Mouse (Mus musculus) midbrain, embryonic 15.5 days (tissue): ENCODE measurements at regions not wholly inside any gene's neighbourhood (a gene's known extent, or its start where the extent isn't known, plus 50 kb on each side); places are given as distances from the start of the nearest gene placed in this dataset.

Experiments
- ATAC-seq: fragments of 200-750 bp; cut with Nextera tagmentation; replicated peaks from 2 replicates; pipeline ENCODE4 v1.8.0; 2017; ENCODE audit warnings: moderate TSS enrichment
- H3K27ac ChIP-seq: fragments of 300-500 bp; sonication (generic); 2 replicates; pipeline ENCODE4 v1.5.1; 2015; ENCODE audit warnings: mild to moderate bottlenecking, inconsistent platforms
- H3K27me3 ChIP-seq: fragments of 300-500 bp; sonication (generic); replicated peaks from 2 replicates; pipeline ENCODE4 v1.6.1; 2015; ENCODE audit warnings: inconsistent platforms
- H3K36me3 ChIP-seq: fragments of 300-500 bp; sonication (generic); replicated peaks from 2 replicates; pipeline ENCODE4 v1.6.1; 2015; ENCODE audit warnings: inconsistent platforms
- H3K4me1 ChIP-seq: fragments of 300-500 bp; sonication (generic); 2 replicates; pipeline ENCODE4 v1.6.1; 2015; ENCODE audit warnings: inconsistent platforms
- H3K4me2 ChIP-seq: fragments of 300-500 bp; sonication (generic); 2 replicates; pipeline ENCODE4 v1.6.1; 2015; ENCODE audit warnings: inconsistent platforms, mild to moderate bottlenecking, moderate library complexity
- H3K4me3 ChIP-seq: fragments of 300-500 bp; sonication (generic); 2 replicates; pipeline ENCODE4 v1.5.1; 2015; ENCODE audit warnings: mild to moderate bottlenecking, inconsistent platforms
- H3K9ac ChIP-seq: fragments of 300-500 bp; sonication (generic); 2 replicates; pipeline ENCODE4 v1.6.1; 2015; ENCODE audit warnings: mild to moderate bottlenecking, inconsistent platforms
- H3K9me3 ChIP-seq: fragments of 300-500 bp; sonication (generic); 2 replicates; pipeline ENCODE4 v1.6.1; 2016; ENCODE audit warnings: inconsistent platforms
- WGBS: fragments of 180-500 bp; shearing (Covaris S2); methylation state at CpG from one replicate; pipeline ENCODE4 v1.1.7; 2015; ENCODE audit warnings: mixed read lengths; 5-methylcytosine and 5-hydroxymethylcytosine counted together

GRCm38 (mm10) chr10:106058050-106058449, 216.9 kb upstream of the Mettl25 start:
- Histone ChIP-seq H3K27ac (no peak overlapping the region), H3K4me2 (no peak overlapping the region), H3K9me3 (no peaks in the 10 kb centered on the region), H3K9ac (no peak overlapping the region), H3K27me3 (no peaks in the 10 kb centered on the region), H3K4me1 (no peaks in the 10 kb centered on the region), H3K4me3 (no peak overlapping the region), H3K36me3 (no peaks in the 10 kb centered on the region)
- ATAC-seq: no peak
- 86% methylated on average over 5 of the region's 5 CpGs for WGBS

DNA sequence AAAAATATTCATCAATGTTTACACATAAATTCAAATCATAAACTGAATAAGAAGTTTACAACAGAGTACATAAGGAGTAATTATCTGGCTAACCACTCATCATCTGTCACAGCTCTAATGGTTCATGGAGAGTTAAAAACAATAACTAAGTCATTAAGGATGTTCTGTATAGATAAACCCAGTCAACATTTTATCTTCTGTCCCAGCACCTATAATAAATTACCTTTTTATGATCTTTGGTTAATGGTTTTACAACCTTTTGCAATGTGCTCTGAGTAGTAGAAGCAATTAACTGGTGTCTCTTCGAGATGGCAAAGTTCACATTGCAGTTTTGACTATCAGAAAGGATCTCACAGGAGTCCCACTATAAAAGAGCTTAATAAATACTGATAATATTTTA, 197.3 kb upstream of the Mettl25 start:
- no peaks in the 10 kb centered on the region for H3K4me1 ChIP-seq
- no peak overlapping the region for H3K27ac ChIP-seq
- H3K9me3 ChIP-seq: no peaks in the 10 kb centered on the region
- no peak overlapping the region for H3K9ac ChIP-seq
- H3K4me2 ChIP-seq: no peak overlapping the region
- WGBS: 84% methylated on average over 1 of the region's 1 CpGs
- no peaks in the 10 kb centered on the region for H3K27me3 ChIP-seq
- no peak for ATAC-seq
- no peak overlapping the region for H3K4me3 ChIP-seq
- no peaks in the 10 kb centered on the region for H3K36me3 ChIP-seq

- 92% methylated on average over 2 of the region's 2 CpGs for WGBS
- H3K4me2 ChIP-seq: no peak overlapping the region
- no peaks in the 10 kb centered on the region for H3K9me3 ChIP-seq
- no peaks in the 10 kb centered on the region for H3K36me3 ChIP-seq
- H3K4me3 ChIP-seq: no peak overlapping the region
- no peaks in the 10 kb centered on the region for H3K27me3 ChIP-seq
- ATAC-seq: no peak
- H3K27ac ChIP-seq: no peak overlapping the region
- no peaks in the 10 kb centered on the region for H3K4me1 ChIP-seq
- H3K9ac ChIP-seq: no peak overlapping the region
Observed at GRCm38 (mm10) chr10:106038033-106038432, 196.9 kb upstream of the Mettl25 start.

DNA sequence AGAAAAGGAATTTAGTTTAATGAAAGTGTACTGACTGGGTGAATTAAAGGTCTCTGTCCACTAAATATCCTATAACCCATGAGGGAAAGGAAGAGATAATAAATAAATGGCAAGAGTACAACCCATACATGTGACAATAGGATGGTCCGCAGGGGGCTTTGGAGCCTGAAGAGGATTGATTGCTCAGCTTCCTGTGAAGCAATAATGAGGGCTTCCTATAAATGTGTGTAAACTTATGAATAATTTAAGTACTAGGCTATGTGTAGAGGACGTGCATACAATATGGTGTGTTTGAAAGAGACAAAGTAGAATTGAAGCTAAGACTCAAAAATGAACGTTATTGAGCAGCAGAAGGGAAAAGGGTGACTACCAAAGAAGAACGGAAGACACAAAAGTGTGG, 192.2 kb upstream of the Mettl25 start:
- no peak overlapping the region for H3K27ac ChIP-seq
- no peak for ATAC-seq
- 74% methylated on average over 4 of the region's 4 CpGs for WGBS

GRCm38 (mm10) chr10:106024648-106025047, 183.5 kb upstream of the Mettl25 start:
- WGBS: 21% methylated on average over 1 of the region's 1 CpGs
- no peak overlapping the region for H3K4me3 ChIP-seq
- H3K4me2 ChIP-seq: no peak overlapping the region
- no peak overlapping the region for H3K9ac ChIP-seq
- H3K4me1 ChIP-seq: peaks cover 3% of the 10 kb centered on the region; the same call in 1 of the 2 replicates
- H3K9me3 ChIP-seq: no peaks in the 10 kb centered on the region
- no peaks in the 10 kb centered on the region for H3K27me3 ChIP-seq
- peak; percentile 66 for ATAC-seq
- no peaks in the 10 kb centered on the region for H3K36me3 ChIP-seq
- H3K27ac ChIP-seq: no peak overlapping the region

More for the DNA sequence above, 192.2 kb upstream of the Mettl25 start:
- H3K9me3 ChIP-seq: no peaks in the 10 kb centered on the region
- H3K4me1 ChIP-seq: no peaks in the 10 kb centered on the region
- no peaks in the 10 kb centered on the region for H3K36me3 ChIP-seq
- H3K4me2 ChIP-seq: no peak overlapping the region
- H3K4me3 ChIP-seq: no peak overlapping the region
- no peaks in the 10 kb centered on the region for H3K27me3 ChIP-seq
- H3K9ac ChIP-seq: no peak overlapping the region

GRCm38 (mm10) chr10:106023639-106024215, 182.5 kb upstream of the Mettl25 start:
- Histone ChIP-seq H3K36me3 (no peaks in the 10 kb centered on the region), H3K27me3 (no peaks in the 10 kb centered on the region), H3K27ac (no peak overlapping the region), H3K4me2 (no peak overlapping the region), H3K9ac (no peak overlapping the region), H3K9me3 (no peaks in the 10 kb centered on the region), H3K4me1 (peaks cover 3% of the 10 kb centered on the region; the same call in 1 of the 2 replicates), H3K4me3 (no peak overlapping the region)
- 0 out of 2 replicates have a peak, but pooled peaks have one; percentile 48 for ATAC-seq
- 55% methylated on average over 9 of the region's 9 CpGs for WGBS

- Histone ChIP-seq H3K36me3 (no peaks in the 10 kb centered on the region), H3K4me3 (no peak overlapping the region), H3K9me3 (no peaks in the 10 kb centered on the region), H3K4me1 (no peaks in the 10 kb centered on the region), H3K27me3 (no peaks in the 10 kb centered on the region), H3K9ac (no peak overlapping the region), H3K4me2 (no peak overlapping the region), H3K27ac (no peak overlapping the region)
- ATAC-seq: no peak
- 82% methylated on average over 1 of the region's 1 CpGs for WGBS
Observed at GRCm38 (mm10) chr10:106015965-106016364, 174.8 kb upstream of the Mettl25 start.

DNA sequence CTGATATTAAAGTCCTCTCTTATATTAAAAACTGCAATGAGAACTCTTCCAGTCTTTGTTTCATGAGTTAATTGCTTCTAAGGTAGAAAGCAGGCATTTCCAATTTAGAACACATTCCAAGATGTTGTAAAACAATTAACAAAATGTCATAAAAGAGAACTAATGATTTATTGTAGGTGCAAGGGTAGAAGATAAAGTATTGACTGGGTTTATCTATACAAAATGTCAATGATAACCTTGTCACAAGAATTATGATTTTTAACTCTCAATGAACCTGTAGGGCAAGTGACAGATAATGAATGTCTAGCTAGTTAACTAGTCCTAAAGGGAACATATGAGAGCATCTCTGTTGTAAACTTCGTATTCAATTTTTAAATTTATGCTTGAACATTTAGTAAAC, 174.3 kb upstream of the Mettl25 start:
- Histone ChIP-seq H3K9ac (no peak overlapping the region), H3K27me3 (no peaks in the 10 kb centered on the region), H3K27ac (no peak overlapping the region), H3K9me3 (no peaks in the 10 kb centered on the region), H3K4me3 (no peak overlapping the region), H3K4me2 (no peak overlapping the region), H3K36me3 (no peaks in the 10 kb centered on the region), H3K4me1 (no peaks in the 10 kb centered on the region)
- ATAC-seq: no peak
- WGBS: 85% methylated on average over 1 of the region's 1 CpGs

- Histone ChIP-seq H3K4me3 (no peak overlapping the region), H3K27ac (no peak overlapping the region), H3K9me3 (no peaks in the 10 kb centered on the region), H3K27me3 (no peaks in the 10 kb centered on the region), H3K4me2 (no peak overlapping the region), H3K9ac (no peak overlapping the region), H3K4me1 (no peaks in the 10 kb centered on the region), H3K36me3 (no peaks in the 10 kb centered on the region)
- WGBS: 40% methylated on average over 2 of the region's 2 CpGs
- ATAC-seq: no peak
Observed at GRCm38 (mm10) chr10:106010131-106010530, 169.0 kb upstream of the Mettl25 start.

GRCm38 (mm10) chr10:106007331-106007730, 166.2 kb upstream of the Mettl25 start:
- no peak overlapping the region for H3K27ac ChIP-seq
- no peak overlapping the region for H3K4me3 ChIP-seq
- WGBS: 89% methylated on average over 4 of the region's 4 CpGs
- no peak for ATAC-seq
- no peak overlapping the region for H3K4me2 ChIP-seq
- H3K36me3 ChIP-seq: no peaks in the 10 kb centered on the region
- no peak overlapping the region for H3K9ac ChIP-seq
- H3K9me3 ChIP-seq: no peaks in the 10 kb centered on the region
- H3K27me3 ChIP-seq: no peaks in the 10 kb centered on the region
- H3K4me1 ChIP-seq: no peaks in the 10 kb centered on the region

DNA sequence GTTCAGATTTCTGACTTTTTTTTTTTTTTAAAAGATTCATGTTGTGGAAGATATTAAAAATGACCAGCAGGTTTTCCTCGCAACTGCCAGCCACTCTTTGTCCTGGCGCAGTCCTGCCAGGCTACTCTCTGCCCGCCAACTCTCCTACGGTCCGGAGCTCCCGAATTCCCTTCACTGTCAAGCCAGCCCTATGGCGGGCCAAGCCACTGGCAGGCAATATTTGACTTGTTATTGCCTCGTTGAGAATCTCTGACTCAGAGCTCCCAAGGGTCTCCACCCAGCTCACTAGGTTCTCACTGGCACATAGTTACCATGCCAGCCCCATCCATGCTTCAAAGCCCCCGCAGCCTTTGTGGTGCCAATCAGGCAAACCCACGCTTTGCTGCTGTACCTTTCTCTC, 165.7 kb upstream of the Mettl25 start:
- H3K4me2 ChIP-seq: no peak overlapping the region
- no peaks in the 10 kb centered on the region for H3K9me3 ChIP-seq
- H3K27me3 ChIP-seq: no peaks in the 10 kb centered on the region
- H3K9ac ChIP-seq: no peak overlapping the region
- H3K4me3 ChIP-seq: no peak overlapping the region
- 91% methylated on average over 10 of the region's 10 CpGs for WGBS
- no peaks in the 10 kb centered on the region for H3K36me3 ChIP-seq
- H3K4me1 ChIP-seq: no peaks in the 10 kb centered on the region
- no peak for ATAC-seq
- no peak overlapping the region for H3K27ac ChIP-seq

DNA sequence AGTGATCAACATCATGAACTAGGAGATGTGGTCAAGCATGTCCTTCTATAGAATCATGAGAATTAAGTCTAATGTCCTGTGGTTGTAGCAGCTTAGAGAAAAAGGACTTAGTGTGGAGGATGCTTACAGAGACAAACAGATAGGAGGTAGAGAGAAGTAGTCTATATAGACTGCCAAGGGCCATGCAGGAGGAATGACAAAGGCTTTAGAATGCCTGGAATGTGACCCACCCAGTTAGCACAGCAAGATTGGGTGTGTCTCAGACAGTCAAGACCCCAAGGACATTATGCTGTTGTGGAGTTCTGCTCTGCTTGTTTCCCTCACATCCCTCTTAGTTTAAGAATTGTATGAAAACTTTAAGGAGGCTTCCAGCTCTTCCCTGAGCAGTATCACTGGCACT, 164.9 kb upstream of the Mettl25 start:
- no peak overlapping the region for H3K4me3 ChIP-seq
- no peaks in the 10 kb centered on the region for H3K27me3 ChIP-seq
- ATAC-seq: no peak
- no peak overlapping the region for H3K27ac ChIP-seq
- no peaks in the 10 kb centered on the region for H3K9me3 ChIP-seq
- no peaks in the 10 kb centered on the region for H3K36me3 ChIP-seq
- H3K4me1 ChIP-seq: no peaks in the 10 kb centered on the region
- H3K9ac ChIP-seq: no peak overlapping the region
- no peak overlapping the region for H3K4me2 ChIP-seq

- no peak overlapping the region for H3K4me3 ChIP-seq
- no peaks in the 10 kb centered on the region for H3K36me3 ChIP-seq
- 85% methylated on average over 3 of the region's 3 CpGs for WGBS
- ATAC-seq: no peak
- H3K9ac ChIP-seq: no peak overlapping the region
- H3K27ac ChIP-seq: no peak overlapping the region
- H3K27me3 ChIP-seq: no peaks in the 10 kb centered on the region
- H3K4me1 ChIP-seq: no peaks in the 10 kb centered on the region
- no peaks in the 10 kb centered on the region for H3K9me3 ChIP-seq
- H3K4me2 ChIP-seq: no peak overlapping the region
Observed at GRCm38 (mm10) chr10:105957468-105957867, 116.3 kb upstream of the Mettl25 start.
